Mouse (Mus musculus): Measurements from ENCODE around the gene Mtif2. TPM values are rescaled to one million over a fixed set of nuclear protein-coding genes. Genes with fewer than 3 reads are reported as not detected.

The Mtif2 gene
- 52.6 and 58.2 TPM in 2 replicates for polyA plus RNA-seq (2015; fragmentation: Nextera tagmentation; extraction: Ambion mirVana)

DNA sequence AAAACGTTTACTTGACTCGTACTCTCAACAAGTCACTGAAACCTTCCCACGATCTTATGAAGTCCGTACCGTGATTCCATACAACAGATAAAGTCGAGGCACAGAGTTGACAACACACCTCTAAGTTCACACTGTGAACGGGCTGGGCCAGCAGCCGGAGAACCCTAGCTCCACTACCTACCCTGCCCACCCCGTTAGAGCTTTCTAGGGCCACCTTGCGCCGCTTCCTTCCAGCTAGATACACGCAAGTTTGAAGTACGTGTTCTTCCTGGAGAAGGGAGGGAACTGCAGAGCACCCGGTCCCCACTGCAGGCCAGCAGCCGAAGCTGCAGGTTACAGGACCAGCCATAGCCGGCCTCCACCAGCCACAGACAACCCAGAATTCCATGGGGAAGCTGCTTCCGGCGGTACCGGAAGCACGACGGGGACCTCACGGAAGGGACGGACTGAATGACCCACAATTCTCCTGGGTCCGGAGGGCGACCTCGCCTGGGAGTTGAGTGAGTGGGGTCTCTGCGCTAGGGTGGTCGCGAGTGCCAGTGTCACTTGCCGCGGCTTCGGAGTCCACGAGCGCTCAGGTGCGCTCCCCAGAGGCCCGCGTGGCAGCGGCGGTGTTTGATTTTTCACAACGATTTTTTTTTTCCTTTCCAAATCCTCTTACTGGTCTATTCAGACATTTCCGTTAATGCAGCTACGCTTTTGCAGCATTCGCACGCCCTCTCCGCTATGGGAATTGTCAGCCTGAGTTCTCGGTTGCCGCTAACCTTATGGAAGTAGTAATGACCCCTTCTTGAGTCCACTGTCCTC is at the start of gene Mtif2:
Gene Mtif2, plus strand, starts transcription at position 421 of the 807 bp plus-strand sequence.
- no peaks in the 10 kb centered on the region for H3K27me3 ChIP-seq (replicated peaks)
- ATAC-seq (replicated peaks) = peak; percentile 98
- peak within 1 kb of the TSS; percentile 69 for H3K9ac ChIP-seq
- H3K36me3 ChIP-seq (replicated peaks) = peaks cover 8% of the 10 kb centered on the region
- H3K4me2 ChIP-seq = peak within 1 kb of the TSS; percentile 70
- H3K4me3 ChIP-seq = peak within 1 kb of the TSS; percentile 60
- WGBS = 3% methylated on average over 46 of the region's 47 CpGs
- peak within 1 kb of the TSS; percentile 82 for H3K27ac ChIP-seq
- no peaks in the 10 kb centered on the region for H3K9me3 ChIP-seq
- H3K4me1 ChIP-seq = peaks cover 21% of the 10 kb centered on the region

DNA sequence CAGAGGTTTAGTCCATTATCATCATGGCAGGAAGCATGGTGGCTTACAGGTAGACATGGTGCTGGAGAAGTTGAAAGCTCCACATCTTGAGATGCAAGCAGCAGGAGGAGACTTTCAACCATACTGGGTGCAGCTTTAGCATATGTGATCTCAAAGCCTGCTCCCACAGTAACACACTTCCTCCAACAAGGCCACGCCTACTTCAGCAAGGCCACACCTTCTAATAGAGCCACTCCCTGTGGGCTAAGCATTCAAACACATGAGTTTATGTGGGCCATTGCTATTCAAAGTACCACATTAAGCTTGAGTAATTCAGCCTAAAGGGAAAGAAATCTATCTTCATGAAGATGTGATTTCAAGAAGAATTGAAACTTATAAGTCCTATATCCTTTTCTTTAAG is 33.1 kb upstream of the Mtif2 start:
- H3K36me3 ChIP-seq (replicated peaks) = peaks cover 16% of the 10 kb centered on the region

DNA sequence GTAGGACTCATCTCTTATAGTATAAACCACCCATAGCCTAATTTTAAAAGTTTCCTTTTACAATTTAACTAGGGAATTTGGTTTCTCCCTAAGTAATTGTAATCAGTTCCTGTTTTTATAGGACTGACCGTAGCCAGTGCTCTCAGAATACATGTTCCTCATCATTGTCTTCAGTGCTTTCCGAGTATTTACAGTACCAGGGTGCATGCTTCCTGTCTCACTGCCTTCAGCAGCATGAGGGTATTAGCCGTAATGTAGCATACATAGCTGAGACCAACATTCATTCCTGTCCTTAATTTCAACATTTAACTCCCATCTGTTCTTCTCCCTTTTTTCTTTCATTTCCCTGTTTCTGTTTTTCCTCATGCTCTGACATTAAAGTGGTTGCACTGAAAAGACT is 29.2 kb upstream of the Mtif2 start:
- no peak for ATAC-seq (replicated peaks)
- H3K27ac ChIP-seq = no peak overlapping the region
- 90% methylated on average over 3 of the region's 3 CpGs for WGBS

More for the DNA sequence above, 33.1 kb upstream of the Mtif2 start:
- no peak overlapping the region for H3K4me2 ChIP-seq
- no peak for ATAC-seq (replicated peaks)
- no peak overlapping the region for H3K27ac ChIP-seq
- WGBS = 96% methylated on average over 1 of the region's 1 CpGs
- H3K9ac ChIP-seq = no peak overlapping the region
- no peak overlapping the region for H3K4me3 ChIP-seq
- no peaks in the 10 kb centered on the region for H3K27me3 ChIP-seq (replicated peaks)
- H3K4me1 ChIP-seq = no peaks in the 10 kb centered on the region
- no peaks in the 10 kb centered on the region for H3K9me3 ChIP-seq

DNA sequence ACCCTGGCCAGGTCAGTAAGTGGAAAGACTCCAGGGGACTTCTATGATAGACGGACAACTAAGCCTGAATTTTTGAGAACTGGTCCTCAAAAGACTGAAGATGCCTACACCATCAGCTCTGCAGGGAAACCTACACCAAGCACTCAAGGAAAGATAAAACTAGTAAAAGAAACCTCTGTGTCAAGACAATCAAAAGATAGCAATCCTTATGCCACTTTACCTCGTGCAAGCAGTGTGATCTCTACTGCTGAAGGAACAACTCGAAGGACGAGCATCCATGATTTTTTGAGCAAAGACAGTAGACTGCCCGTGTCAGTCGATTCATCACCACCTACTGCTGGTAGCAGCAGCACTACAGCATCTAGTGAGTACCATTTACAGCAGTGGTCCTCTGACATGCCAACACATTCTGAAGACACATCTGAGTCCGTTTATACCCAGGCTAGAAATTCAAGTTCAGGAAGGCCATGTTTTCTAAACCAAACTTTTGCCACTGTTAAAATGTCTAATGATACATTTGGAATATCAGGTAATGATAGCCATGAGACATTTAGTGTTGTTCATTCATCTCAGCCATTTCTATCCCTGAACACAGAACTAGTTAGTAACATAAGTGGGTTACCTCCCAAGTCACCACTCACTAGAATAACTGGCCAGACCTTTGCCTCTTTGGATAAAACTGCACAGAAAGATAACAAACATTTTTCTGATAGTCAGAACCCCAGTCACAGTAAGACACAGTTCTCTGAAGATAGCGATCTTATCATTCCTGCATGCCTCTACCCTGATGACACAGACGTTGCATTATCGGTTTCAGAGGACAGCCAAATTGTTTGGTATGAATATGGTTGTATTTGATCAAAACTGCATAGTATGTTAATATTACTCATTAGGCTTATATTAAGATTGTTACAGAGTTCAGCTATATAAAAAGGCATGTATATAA is 22.0 kb upstream of the Mtif2 start:
- no peak overlapping the region for H3K9ac ChIP-seq
- no peaks in the 10 kb centered on the region for H3K4me1 ChIP-seq
- no peak overlapping the region for H3K4me3 ChIP-seq
- no peak overlapping the region for H3K27ac ChIP-seq
- H3K27me3 ChIP-seq (replicated peaks) = no peaks in the 10 kb centered on the region
- peaks cover 29% of the 10 kb centered on the region for H3K36me3 ChIP-seq (replicated peaks)
- no peak for ATAC-seq (replicated peaks)
- H3K9me3 ChIP-seq = no peaks in the 10 kb centered on the region
- no peak overlapping the region for H3K4me2 ChIP-seq
- 92% methylated on average over 10 of the region's 10 CpGs for whole genome bisulfite sequencing

More for the DNA sequence above, 29.2 kb upstream of the Mtif2 start:
- peaks cover 22% of the 10 kb centered on the region for H3K36me3 ChIP-seq (replicated peaks)
- H3K4me1 ChIP-seq = no peaks in the 10 kb centered on the region
- no peak overlapping the region for H3K4me2 ChIP-seq
- no peaks in the 10 kb centered on the region for H3K27me3 ChIP-seq (replicated peaks)
- H3K9ac ChIP-seq = no peak overlapping the region
- no peak overlapping the region for H3K4me3 ChIP-seq
- no peaks in the 10 kb centered on the region for H3K9me3 ChIP-seq

DNA sequence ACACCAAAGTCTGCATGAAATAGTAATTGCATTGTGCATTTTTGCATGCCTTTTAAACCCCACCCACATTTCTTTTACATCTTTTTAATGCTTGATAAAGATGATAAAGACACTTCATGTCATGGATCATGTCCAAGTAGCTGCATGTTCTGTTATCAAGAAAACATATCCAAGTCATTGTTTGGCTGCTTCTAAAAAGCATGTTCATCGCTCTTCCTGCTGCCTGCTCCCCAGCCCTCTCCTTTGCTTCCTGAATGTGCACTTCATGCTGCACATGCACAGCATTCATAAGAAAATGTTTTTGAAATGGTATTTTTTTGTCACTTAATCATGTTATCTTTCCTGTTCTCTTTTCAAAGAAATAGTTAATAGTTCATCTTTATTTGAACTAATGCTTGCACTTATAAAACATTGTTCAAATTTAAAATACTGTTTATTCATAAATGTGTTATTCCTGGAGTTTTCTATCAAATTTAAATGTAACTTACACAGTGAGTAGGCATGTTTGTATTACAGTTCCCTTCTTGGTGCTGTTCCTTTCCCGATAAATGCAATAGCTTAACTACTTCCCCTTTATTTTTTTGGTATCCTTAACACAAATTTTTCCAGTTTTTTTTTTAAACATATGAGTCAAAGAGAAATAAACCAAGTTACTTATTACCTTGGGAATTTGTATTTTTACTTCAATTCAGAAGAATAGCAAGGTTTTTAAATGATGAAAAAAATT is 21.1 kb upstream of the Mtif2 start:
- no peak overlapping the region for H3K9ac ChIP-seq
- no peak overlapping the region for H3K27ac ChIP-seq
- no peaks in the 10 kb centered on the region for H3K4me1 ChIP-seq
- peaks cover 24% of the 10 kb centered on the region for H3K36me3 ChIP-seq (replicated peaks)
- no peak overlapping the region for H3K4me3 ChIP-seq
- no peaks in the 10 kb centered on the region for H3K9me3 ChIP-seq
- H3K27me3 ChIP-seq (replicated peaks) = no peaks in the 10 kb centered on the region
- H3K4me2 ChIP-seq = no peak overlapping the region
- no peak for ATAC-seq (replicated peaks)
- 96% methylated on average over 2 of the region's 2 CpGs for WGBS

DNA sequence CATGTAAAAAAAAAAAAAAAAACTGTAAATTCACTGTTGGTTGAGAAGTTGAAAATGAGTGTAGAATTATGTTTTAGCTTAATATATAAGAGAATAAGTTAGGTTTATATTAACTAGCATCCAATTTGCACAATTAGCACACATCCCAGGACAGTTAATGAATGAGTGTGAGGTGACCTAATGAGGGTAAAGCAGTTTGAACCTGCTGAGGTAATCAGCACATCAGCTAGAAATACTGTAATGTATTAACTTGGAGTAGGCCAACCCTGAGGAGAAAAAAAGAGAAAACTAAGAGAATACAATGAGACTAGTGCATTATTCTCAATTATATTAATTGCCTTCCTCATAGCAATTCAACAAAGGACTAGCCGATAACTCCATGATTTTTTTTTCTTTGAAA is 16.8 kb upstream of the Mtif2 start:
- Histone ChIP-seq H3K36me3 (replicated peaks) (peaks cover 9% of the 10 kb centered on the region), H3K9ac (no peak overlapping the region), H3K27me3 (replicated peaks) (no peaks in the 10 kb centered on the region), H3K4me2 (no peak overlapping the region), H3K4me1 (0 out of 2 replicates have a peak, but pooled peaks cover 4% of the 10 kb centered on the region), H3K4me3 (no peak overlapping the region), H3K9me3 (no peaks in the 10 kb centered on the region), H3K27ac (no peak overlapping the region)
- WGBS = 95% methylated on average over 1 of the region's 1 CpGs
- ATAC-seq (replicated peaks) = no peak

DNA sequence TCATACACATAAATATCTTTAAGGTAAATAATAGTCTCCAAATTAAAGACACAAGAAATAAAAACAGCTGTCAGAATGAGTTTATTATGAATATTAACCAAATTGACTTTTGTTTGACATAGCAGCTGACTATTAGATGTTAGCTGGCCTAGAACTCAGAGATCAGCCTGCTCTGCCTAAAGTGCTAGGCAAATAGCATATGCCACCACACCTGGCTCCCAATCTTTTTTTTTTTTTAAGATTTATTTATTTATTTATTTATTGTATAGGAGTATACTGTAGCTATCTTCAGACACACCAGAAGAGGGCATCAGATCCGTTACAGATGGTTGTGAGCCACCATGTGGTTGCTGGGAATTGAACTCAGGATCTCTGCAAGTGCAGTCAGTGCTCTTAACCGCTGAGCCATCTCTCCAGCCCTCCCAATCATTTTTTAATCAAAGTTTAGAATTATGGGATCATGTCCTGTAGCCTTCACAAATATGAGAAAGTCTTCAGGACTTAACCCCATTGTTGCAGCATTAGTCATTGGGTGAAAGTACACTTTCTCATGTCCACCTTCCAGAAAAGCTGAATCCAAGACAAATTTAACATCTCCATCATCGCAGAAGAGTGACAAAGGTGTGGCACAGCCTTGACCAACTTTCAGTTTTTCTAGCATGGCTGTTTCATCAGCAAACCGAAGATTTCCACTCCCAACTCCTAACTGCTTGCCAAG is 13.2 kb upstream of the Mtif2 start:
- 92% methylated on average over 4 of the region's 4 CpGs for WGBS
- H3K9ac ChIP-seq = no peak overlapping the region
- H3K4me1 ChIP-seq = 0 out of 2 replicates have a peak, but pooled peaks cover 6% of the 10 kb centered on the region
- H3K4me3 ChIP-seq = no peak overlapping the region
- H3K27me3 ChIP-seq (replicated peaks) = no peaks in the 10 kb centered on the region
- no peaks in the 10 kb centered on the region for H3K9me3 ChIP-seq
- no peak for ATAC-seq (replicated peaks)
- H3K4me2 ChIP-seq = no peak overlapping the region
- H3K36me3 ChIP-seq (replicated peaks) = peaks cover 3% of the 10 kb centered on the region; the same call in 1 of the 2 replicates
- H3K27ac ChIP-seq = no peak overlapping the region

DNA sequence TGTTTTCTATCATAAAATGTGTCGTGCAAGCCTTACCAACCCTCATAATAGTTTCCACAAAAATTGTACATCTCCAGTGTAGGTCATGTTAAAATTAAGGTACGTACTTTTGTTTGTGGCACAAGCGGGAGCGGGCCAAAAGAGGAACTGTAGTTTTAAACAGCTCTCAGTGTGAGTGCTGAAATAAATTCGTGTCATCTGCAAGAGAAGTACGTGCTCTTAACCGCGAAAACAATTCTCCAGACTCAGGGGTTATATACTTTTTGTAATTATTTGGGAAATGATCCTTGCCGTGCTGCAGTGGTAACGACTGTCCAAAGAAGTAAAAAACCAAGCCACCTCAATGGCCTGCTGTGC is 11.9 kb upstream of the Mtif2 start:
- ATAC-seq (replicated peaks) = peak; percentile 6; the same call in 1 of the 2 replicates
- H3K27ac ChIP-seq = peak overlapping the region; percentile 58; the same call in 1 of the 2 replicates
- 27% methylated on average over 10 of the region's 10 CpGs for WGBS
- peak overlapping the region; percentile 45 for H3K4me3 ChIP-seq
- H3K9me3 ChIP-seq = no peaks in the 10 kb centered on the region
- peaks cover 3% of the 10 kb centered on the region; the same call in 1 of the 2 replicates for H3K36me3 ChIP-seq (replicated peaks)
- H3K4me1 ChIP-seq = 0 out of 2 replicates have a peak, but pooled peaks cover 6% of the 10 kb centered on the region
- no peaks in the 10 kb centered on the region for H3K27me3 ChIP-seq (replicated peaks)
- H3K9ac ChIP-seq = peak overlapping the region; percentile 36; the same call in 1 of the 2 replicates
- peak overlapping the region; percentile 67 for H3K4me2 ChIP-seq

DNA sequence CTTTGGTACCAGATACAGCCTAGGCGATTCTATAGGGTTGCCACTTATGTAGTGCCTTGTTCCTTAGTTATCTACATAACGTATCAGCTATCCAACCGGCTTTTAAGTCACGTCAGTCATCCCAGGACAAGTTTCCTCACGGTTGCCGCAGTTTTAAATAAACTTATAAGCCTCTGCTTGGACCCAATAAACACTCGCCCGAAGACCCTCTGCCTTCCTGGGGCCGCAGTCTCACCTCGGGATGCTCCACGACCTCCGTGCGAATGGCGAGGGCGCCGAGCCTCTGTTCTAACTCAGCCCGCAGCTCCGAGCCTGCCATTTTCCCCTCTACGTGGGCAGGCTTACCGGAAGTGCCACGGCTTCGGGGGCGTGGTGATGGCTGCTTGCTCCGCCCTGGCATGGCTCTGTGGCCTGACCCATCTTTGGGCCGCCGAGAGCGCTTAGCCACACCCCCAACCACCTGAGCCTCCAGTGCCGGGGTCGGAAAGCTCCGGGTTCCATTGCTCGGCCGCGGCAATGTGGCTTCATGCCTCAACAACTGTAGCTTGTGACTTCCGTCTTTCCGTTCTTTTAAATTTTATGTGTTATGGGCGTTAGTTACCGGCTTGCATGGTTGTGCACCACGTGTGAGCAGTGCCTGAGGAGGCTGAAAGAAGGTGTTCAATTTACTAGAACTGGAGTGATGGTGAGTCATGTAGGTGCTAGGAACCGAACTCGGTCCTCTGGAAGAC is 11.4 kb upstream of the Mtif2 start, which contains the start of gene Prorsd1:
Gene Prorsd1, minus strand, starts transcription at position 352 of the 731 bp plus-strand sequence.
- ATAC-seq (replicated peaks) = peak; percentile 98
- 2% methylated on average over 40 of the region's 40 CpGs for WGBS
- Histone ChIP-seq H3K27ac (peak within 1 kb of the TSS; percentile 58), H3K4me3 (peak within 1 kb of the TSS; percentile 45), H3K9ac (peak within 1 kb of the TSS; percentile 36; the same call in 1 of the 2 replicates), H3K36me3 (replicated peaks) (peaks cover 3% of the 10 kb centered on the region; the same call in 1 of the 2 replicates), H3K9me3 (no peaks in the 10 kb centered on the region), H3K4me1 (0 out of 2 replicates have a peak, but pooled peaks cover 6% of the 10 kb centered on the region), H3K27me3 (replicated peaks) (no peaks in the 10 kb centered on the region), H3K4me2 (peak within 1 kb of the TSS; percentile 67)

DNA sequence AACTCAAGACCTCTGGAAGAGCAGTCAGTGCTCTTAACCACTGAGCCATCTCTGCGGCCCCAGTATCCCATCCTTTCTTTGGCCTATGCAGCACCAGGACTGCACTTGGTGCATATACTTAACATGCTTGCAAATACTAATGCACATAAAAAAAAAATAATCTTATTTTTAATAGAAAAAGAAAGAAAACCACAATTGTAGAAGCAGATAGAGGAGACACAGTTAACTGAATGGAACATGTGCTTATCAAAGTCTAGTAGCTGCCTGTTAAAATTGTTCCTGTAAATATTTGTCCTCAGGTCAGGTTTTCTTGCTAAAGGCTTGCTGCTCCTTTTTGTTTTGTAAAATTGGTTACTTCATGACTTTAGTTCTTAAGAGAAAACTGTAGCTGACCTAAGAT is 12.0 kb downstream of the Mtif2 start:
- no peak for ATAC-seq (replicated peaks)
- whole genome bisulfite sequencing = 97% methylated on average over 1 of the region's 1 CpGs
- Histone ChIP-seq H3K36me3 (replicated peaks) (peaks cover 33% of the 10 kb centered on the region), H3K9ac (no peak overlapping the region), H3K4me2 (no peak overlapping the region), H3K4me1 (no peaks in the 10 kb centered on the region), H3K4me3 (no peak overlapping the region), H3K9me3 (no peaks in the 10 kb centered on the region), H3K27ac (no peak overlapping the region), H3K27me3 (replicated peaks) (no peaks in the 10 kb centered on the region)

Data from midbrain, embryonic 15.5 days (tissue).